Mouse (Mus musculus): ENCODE data around the gene Vps52. TPM values are rescaled to one million over a fixed set of nuclear protein-coding genes. Genes with fewer than 3 reads are reported as not detected.
A peak's percentile ranks its signal among the peaks of the same experiment; 100 is the strongest.
"Not testable (repeated sequence)": the region's sequence is repeated elsewhere in the genome, so short reads cannot be mapped to it uniquely, and the experiment has no call there.

The Vps52 gene
- total RNA-seq, 1 experiment from 2014 or later = 16.4 TPM

DNA sequence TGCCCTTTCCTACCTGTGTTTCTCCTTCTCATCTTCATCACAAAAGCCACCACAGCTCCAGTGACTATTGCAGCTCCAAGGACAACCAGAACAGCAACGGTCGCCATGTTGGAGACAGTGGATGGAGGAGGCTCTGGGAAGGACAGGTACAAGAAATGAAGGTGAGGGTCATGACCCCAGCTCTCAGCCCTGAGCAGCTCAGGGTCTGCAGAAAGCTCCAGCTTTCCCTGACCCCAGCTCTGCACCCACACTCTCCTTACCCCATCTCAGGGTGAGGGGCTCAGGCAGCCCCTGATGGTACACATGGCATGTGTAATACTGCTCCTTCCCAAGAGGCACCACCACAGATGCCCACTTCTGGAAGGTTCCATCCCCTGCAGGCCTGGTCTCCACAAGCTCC lies 41.4 kb downstream of the Vps52 start:
- not testable (repeated sequence) for ATAC-seq (replicated peaks; ENCODE audit: low read depth, poor library complexity, severe bottlenecking)

DNA sequence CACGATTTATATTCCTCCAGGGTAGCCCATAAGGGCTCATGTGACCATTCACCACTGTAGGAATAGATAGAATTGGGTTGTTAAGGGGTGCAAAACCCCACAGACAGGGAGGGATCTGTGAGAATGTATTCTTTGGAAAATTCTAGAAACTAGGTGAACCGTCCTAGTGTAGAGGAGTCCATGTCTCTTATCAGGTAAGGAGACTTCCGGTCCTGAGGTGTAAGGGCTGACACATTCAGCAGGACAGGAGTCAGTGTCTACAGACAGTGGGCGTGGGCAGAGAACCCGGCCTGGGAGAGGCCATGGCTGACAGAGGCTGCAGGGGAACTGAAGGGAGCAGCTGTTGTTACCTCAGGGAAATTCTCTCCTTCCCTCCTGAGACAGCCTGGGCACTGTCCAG lies 43.1 kb downstream of the Vps52 start:
- ATAC-seq (replicated peaks; ENCODE audit: low read depth, poor library complexity, severe bottlenecking) = not testable (repeated sequence)

DNA sequence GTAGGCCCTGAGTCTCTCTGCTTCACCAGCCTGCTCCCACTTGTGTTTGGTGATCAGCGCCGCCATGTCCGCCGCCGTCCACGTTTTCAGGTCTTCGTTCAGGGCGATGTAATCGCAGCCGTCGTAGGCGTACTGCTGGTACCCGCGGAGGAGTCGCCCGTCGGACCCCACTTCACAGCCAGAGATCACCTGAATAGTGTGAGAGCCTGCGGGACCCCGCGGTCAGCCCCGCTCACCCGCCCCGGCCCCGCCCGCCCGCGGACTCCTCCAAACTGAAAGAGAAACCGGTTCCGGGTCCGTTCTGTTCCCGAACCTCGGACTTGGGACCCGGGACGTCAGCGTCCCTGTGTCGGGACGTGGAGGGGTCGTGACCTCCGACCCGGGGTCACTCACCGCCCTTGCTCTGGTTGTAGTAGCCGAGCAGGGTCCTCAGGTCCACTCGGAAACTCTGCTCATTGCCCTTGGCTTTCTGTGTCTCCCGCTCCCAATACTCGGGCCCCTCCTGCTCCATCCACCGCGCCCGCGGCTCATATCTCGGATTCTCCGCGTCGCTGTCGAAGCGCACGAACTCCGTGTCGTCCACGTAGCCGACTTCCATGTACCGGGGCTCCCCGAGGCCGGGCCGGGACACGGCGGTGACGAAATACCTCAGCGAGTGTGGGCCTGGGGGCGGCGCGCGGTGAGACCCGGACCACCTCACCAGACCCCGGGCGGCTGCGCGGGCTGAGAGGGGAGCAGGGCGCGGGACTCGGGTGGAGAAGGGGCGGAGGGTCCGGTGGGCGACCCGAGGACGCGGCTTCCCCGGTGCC lies 43.9 kb downstream of the Vps52 start:
- ATAC-seq (replicated peaks; ENCODE audit: low read depth, poor library complexity, severe bottlenecking) = no peak

DNA sequence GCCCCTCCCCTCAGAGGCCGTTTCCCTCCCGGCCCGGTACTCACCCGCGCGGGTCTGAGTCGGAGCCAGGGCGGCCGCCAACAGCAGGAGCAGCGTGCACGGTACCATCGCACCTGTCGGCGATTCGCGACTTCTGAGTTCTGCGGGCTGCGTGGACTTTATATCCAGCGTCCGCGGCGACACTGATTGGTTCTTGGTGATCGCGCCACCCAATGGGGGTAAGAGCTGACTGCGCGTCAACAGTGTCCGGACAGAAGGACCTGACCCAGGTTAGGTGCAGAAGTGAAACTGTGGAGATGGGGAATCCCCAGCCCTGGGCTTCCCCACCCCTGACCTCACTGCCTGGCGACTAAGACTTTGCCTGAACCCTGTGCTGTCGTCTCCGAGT lies 44.5 kb downstream of the Vps52 start, which contains the start of gene H2-K1:
Gene H2-K1, minus strand, starts transcription at position 198 of the 388 bp plus-strand sequence.
- ATAC-seq (replicated peaks; ENCODE audit: low read depth, poor library complexity, severe bottlenecking) = peak; percentile 98

DNA sequence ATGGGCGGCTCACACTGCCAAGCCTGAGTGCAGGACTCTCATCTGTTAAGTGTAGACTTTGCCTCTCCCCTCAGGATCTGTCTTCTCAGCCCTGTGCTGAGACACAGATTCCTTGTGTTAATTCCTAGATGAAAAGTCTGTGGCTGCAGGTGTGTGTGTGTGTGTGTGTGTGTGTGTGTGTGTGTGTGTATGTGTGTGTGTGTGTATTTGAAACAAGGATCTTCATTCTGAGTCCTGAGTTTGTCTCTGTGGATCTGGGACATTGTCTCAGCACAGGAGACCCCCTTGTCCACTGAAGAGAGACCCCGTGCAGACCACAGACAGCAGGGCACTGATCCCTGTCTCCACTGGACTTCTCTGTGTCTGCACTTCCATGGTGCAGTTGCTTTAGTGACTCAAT lies 45.2 kb downstream of the Vps52 start:
- ATAC-seq (replicated peaks; ENCODE audit: low read depth, poor library complexity, severe bottlenecking) = not testable (repeated sequence)

DNA sequence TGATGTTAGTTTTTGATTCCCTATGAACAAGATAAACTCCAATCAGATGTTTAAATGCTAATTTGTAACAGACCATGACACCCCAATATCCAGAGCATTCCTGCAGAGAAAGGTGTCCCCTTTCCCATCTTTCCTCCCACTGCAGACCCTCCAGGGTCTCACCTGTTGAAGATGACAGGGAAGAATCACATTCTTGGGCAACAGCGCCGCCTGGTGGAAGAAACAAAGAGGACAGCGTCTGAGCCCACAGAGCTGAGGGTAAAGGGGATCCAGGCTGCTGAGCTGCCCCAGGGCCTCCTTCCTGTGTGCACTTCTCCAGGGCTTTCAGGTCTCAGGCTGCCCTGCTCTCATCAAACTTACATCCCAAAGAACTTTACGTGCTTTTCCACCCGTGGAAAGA lies 47.8 kb downstream of the Vps52 start:
- no peak for ATAC-seq (replicated peaks; ENCODE audit: low read depth, poor library complexity, severe bottlenecking)

DNA sequence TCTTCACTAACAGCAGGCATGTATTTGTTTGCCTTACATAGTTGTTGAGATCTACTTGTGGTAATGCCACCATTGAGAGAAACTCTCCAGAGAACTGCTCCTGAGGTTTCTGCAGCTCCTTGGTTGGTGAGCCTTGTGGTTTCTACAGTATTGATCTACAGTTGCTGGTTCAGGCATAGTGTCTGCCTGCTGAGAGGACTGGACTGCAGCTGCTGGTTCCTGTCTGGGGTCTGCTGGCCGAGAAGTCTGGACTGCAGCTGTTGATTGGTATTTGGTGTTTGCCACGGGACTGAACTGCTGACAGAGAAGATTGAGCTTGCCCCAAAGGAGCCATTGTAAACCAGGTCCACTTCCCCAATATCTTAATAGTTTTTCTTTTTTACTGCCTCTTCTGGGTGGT lies 51.0 kb downstream of the Vps52 start:
- no peak for ATAC-seq (replicated peaks; ENCODE audit: low read depth, poor library complexity, severe bottlenecking)

DNA sequence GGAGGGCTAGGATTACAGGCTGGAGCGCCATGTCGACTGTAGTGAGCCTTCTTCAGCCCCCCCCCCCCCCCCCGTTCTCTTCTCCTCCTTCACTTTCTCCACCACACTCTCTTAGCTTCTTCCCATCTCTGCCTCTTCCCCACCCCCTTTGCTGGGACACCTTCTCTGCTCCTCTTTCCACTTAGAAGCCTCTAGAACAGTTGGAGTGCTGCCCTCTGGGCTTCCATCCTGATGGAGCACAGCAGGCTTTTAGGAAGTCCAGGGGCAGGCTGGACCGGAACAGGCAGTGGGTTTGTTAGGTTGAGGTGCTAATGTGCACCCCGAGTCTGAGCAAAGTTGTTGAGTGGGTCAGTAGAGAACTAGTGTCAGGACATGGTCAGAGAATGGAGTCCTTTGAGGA lies 54.5 kb downstream of the Vps52 start:
- ATAC-seq (replicated peaks; ENCODE audit: low read depth, poor library complexity, severe bottlenecking) = no peak

DNA sequence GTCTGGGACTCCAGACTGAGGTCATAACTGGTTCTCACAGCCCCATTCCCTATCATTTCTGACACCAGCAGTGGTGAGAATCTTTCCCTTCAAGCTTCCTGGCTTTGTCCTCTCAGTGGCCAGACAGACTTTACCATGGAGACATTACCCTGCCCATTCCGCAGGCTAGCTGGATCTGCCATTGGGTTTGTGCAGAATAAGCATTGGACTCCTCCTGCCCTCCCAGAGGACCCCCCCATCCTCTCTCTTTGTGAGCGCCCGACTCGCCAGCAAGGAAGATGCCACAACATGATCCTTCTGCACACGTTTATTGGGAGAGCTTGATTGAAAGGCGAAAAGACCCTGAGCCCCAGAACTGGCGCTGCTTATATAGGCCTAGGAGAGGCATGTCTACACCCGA lies 57.8 kb downstream of the Vps52 start:
- ATAC-seq (replicated peaks; ENCODE audit: low read depth, poor library complexity, severe bottlenecking) = no peak

Other genes with a start within 250 kb of the Vps52 start
- 31.5 and 35.0 TPM in 2 replicates for gene March2, start 237.1 kb upstream of the Vps52 start, total RNA-seq (2017)
- gene Rab11b, start 195.3 kb upstream of the Vps52 start, total RNA-seq (2017) = 42.5 and 65.0 TPM in 2 replicates
- gene Angptl4, start 174.0 kb upstream of the Vps52 start, total RNA-seq (2017) = 5.9 and 14.2 TPM in 2 replicates
- gene Kank3, start 145.3 kb upstream of the Vps52 start, total RNA-seq (2017) = 4.6 and 5.5 TPM in 2 replicates
- gene Rps28, start 131.2 kb upstream of the Vps52 start, total RNA-seq (2017) = 2,900 and 3,215 TPM in 2 replicates
- 107 and 132 TPM in 2 replicates for gene Ndufa7, start 131.2 kb upstream of the Vps52 start, total RNA-seq (2017)
- 9.5 and 20.2 TPM in 2 replicates for gene Cd320, start 112.7 kb upstream of the Vps52 start, total RNA-seq (2017)
- gene Gm7029, start 82.0 kb upstream of the Vps52 start, total RNA-seq (2017) = not detected in 2 replicates
- gene Kifc1, start 65.2 kb upstream of the Vps52 start, total RNA-seq (2017) = 29.6 and 37.5 TPM in 2 replicates
- gene Platr17, start 50.7 kb upstream of the Vps52 start, total RNA-seq (2017) = 1.2 and 1.5 TPM in 2 replicates
- gene Daxx, start 46.4 kb upstream of the Vps52 start, total RNA-seq (2017) = 24.1 and 44.4 TPM in 2 replicates
- 42.2 and 56.4 TPM in 2 replicates for gene Tapbp, start 39.9 kb upstream of the Vps52 start, total RNA-seq (2017)
- 16.6 and 24.1 TPM in 2 replicates for gene Zbtb22, start 39.9 kb upstream of the Vps52 start, total RNA-seq (2017)
- 21.2 and 22.5 TPM in 2 replicates for gene Rgl2, start 26.3 kb upstream of the Vps52 start, total RNA-seq (2017)
- gene Pfdn6, start 15.5 kb upstream of the Vps52 start, total RNA-seq (2017) = 128 and 170 TPM in 2 replicates
- 50.0 and 62.5 TPM in 2 replicates for gene Wdr46, start 15.2 kb upstream of the Vps52 start, total RNA-seq (2017)
- 2.6 and 2.7 TPM in 2 replicates for gene B3galt4, start 4.3 kb upstream of the Vps52 start, total RNA-seq (2017)
- 1,549 and 1,746 TPM in 2 replicates for gene Rps18, start 189 bp downstream of the Vps52 start, total RNA-seq (2017)
- 983 and 1,076 TPM in 2 replicates for gene H2-K1, start 44.5 kb downstream of the Vps52 start, total RNA-seq (2017)
- 11.9 and 12.8 TPM in 2 replicates for gene Ring1, start 68.9 kb downstream of the Vps52 start, total RNA-seq (2017)
- 43.8 and 60.6 TPM in 2 replicates for gene H2-Ke6, start 72.2 kb downstream of the Vps52 start, total RNA-seq (2017)
- gene Slc39a7, start 75.9 kb downstream of the Vps52 start, total RNA-seq (2017) = 70.5 and 100 TPM in 2 replicates
- 34.1 and 36.3 TPM in 2 replicates for gene Rxrb, start 76.0 kb downstream of the Vps52 start, total RNA-seq (2017)
- gene Col11a2, start 83.6 kb downstream of the Vps52 start, total RNA-seq (2017) = 4.1 and 10.4 TPM in 2 replicates
- gene H2-Oa, start 136.5 kb downstream of the Vps52 start, total RNA-seq (2017) = 7.8 and 10.5 TPM in 2 replicates
- 90.2 and 104 TPM in 2 replicates for gene H2-DMa, start 163.7 kb downstream of the Vps52 start, total RNA-seq (2017)
- 347 and 388 TPM in 2 replicates for gene Brd2, start 166.8 kb downstream of the Vps52 start, total RNA-seq (2017)
- 3.3 and 5.5 TPM in 2 replicates for gene H2-DMb2, start 187.5 kb downstream of the Vps52 start, total RNA-seq (2017)
- 31.9 and 35.1 TPM in 2 replicates for gene H2-DMb1, start 197.3 kb downstream of the Vps52 start, total RNA-seq (2017)
- 77.8 and 120 TPM in 2 replicates for gene Tap1, start 231.7 kb downstream of the Vps52 start, total RNA-seq (2017)
- gene Psmb9, start 232.0 kb downstream of the Vps52 start, total RNA-seq (2017) = 75.3 and 119 TPM in 2 replicates
- gene Psmb8, start 241.9 kb downstream of the Vps52 start, total RNA-seq (2017) = 480 and 499 TPM in 2 replicates
- 80.1 and 87.6 TPM in 2 replicates for gene Tap2, start 247.7 kb downstream of the Vps52 start, total RNA-seq (2017)